Mouse (Mus musculus): ENCODE results near the gene Gin1. TPM values are rescaled to one million over a fixed set of nuclear protein-coding genes. Genes with fewer than 3 reads are reported as not detected.
A peak's percentile ranks its signal among the peaks of the same experiment; 100 is the strongest.

The Gin1 gene
- polyA plus RNA-seq, 1 experiment from 2014 or later, result 19.0 TPM

DNA sequence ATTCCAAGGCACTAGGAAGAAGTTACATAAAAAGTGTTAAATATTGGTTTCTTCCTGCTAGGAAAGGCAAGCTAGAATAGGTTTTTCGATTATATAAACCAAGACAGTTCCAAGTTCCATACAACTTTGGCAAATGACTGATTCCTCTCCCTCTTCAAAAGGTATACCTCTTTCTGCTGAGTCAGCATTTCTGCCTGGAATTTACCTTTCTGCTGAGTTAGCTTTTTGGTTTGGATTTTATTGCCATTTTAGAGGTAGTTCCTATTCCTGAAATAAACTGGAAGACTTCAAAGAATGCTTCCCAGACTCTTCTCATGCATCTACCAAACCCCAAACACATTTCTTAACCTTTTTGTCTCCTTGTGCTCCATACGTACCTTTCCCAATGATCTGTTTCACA lies 1.9 kb upstream of the Gin1 start:
- no peaks in the 10 kb centered on the region for H3K36me3 ChIP-seq
- H3K27ac ChIP-seq, result no peak overlapping the region
- 84% methylated on average over 2 of the region's 2 CpGs for WGBS
- peak overlapping the region; percentile 91; the same call in 1 of the 2 replicates for H3K9ac ChIP-seq (replicated peaks)
- no peaks in the 10 kb centered on the region for H3K27me3 ChIP-seq
- no peaks in the 10 kb centered on the region for H3K9me3 ChIP-seq
- ATAC-seq, result no peak
- peak overlapping the region; percentile 69 for H3K4me2 ChIP-seq (replicated peaks)
- H3K4me3 ChIP-seq (replicated peaks), result peak overlapping the region; percentile 94
- H3K4me1 ChIP-seq (replicated peaks), result peaks cover 30% of the 10 kb centered on the region

GRCm38 (mm10) chr1:97768906-97769293 lies 1.1 kb upstream of the Gin1 start:
- Histone ChIP-seq H3K9ac (replicated peaks) (peak overlapping the region; percentile 91), H3K27ac (peak overlapping the region; percentile 90; the same call in 1 of the 2 replicates), H3K36me3 (no peaks in the 10 kb centered on the region), H3K4me2 (replicated peaks) (peak overlapping the region; percentile 69), H3K9me3 (no peaks in the 10 kb centered on the region), H3K4me3 (replicated peaks) (peak overlapping the region; percentile 94), H3K27me3 (no peaks in the 10 kb centered on the region), H3K4me1 (replicated peaks) (peaks cover 30% of the 10 kb centered on the region)
- 17% methylated on average over 7 of the region's 7 CpGs for WGBS
- ATAC-seq, result no peak

GRCm38 (mm10) chr1:97769294-97769903 lies 573 bp upstream of the Gin1 start:
- H3K27ac ChIP-seq, result peak overlapping the region; percentile 90
- H3K4me1 ChIP-seq (replicated peaks), result peaks cover 30% of the 10 kb centered on the region
- peak overlapping the region; percentile 69 for H3K4me2 ChIP-seq (replicated peaks)
- H3K27me3 ChIP-seq, result no peaks in the 10 kb centered on the region
- H3K9me3 ChIP-seq, result no peaks in the 10 kb centered on the region
- WGBS, result under 1% methylated on average over 40 of the region's 40 CpGs
- no peaks in the 10 kb centered on the region for H3K36me3 ChIP-seq
- peak overlapping the region; percentile 91 for H3K9ac ChIP-seq (replicated peaks)
- peak; percentile 78 for ATAC-seq
- H3K4me3 ChIP-seq (replicated peaks), result peak overlapping the region; percentile 94

DNA sequence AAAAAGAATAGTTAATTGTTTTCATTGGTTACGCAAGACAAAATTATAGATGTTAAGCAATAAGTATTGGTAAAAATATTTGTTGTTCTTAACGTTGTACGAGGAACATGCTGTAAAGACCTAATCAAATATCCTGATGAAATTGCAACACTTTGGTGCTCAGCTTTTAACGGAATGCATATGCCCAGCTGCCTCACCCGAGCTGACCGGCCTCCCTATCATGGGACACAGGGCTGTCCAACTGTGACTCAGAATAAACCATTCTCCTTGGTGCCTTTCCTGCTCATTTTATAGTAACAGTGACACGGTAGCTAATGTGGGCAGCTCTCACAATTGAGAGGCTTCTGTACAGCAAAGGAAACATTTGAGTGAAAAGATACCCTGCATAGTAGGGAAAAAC lies 1.1 kb downstream of the Gin1 start:
- no peaks in the 10 kb centered on the region for H3K9me3 ChIP-seq
- 66% methylated on average over 7 of the region's 7 CpGs for WGBS
- no peak overlapping the region for H3K27ac ChIP-seq
- no peak for ATAC-seq
- H3K4me2 ChIP-seq (replicated peaks), result peak overlapping the region; percentile 31
- no peaks in the 10 kb centered on the region for H3K27me3 ChIP-seq
- 0 out of 2 replicates have a peak overlapping the region, but pooled peaks have one; percentile 6 for H3K4me3 ChIP-seq (replicated peaks)
- peaks cover 25% of the 10 kb centered on the region for H3K4me1 ChIP-seq (replicated peaks)
- H3K36me3 ChIP-seq, result no peaks in the 10 kb centered on the region
- peak overlapping the region; percentile 29; the same call in 1 of the 2 replicates for H3K9ac ChIP-seq (replicated peaks)

GRCm38 (mm10) chr1:97771727-97772126 lies 1.8 kb downstream of the Gin1 start:
- 89% methylated on average over 5 of the region's 5 CpGs for WGBS
- no peaks in the 10 kb centered on the region for H3K9me3 ChIP-seq

DNA sequence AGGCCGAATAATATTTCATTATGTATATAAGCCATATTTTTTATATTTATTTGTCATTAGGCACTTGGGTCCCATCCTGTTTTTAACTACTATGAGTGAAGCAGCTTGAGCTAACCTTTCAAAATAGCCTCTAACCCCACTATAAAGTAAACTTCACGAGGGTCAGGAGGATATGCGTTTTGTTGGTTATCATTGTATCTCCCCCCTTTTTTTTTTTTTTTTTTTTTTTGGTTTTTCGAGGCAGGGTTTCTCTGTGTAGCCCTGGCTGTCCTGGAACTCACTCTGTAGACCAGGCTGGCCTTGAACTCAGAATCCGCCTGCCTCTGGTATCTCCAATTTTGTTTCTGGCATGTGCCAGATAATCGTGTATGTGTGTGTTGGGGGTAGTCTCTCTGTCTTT lies 3.4 kb downstream of the Gin1 start:
- Histone ChIP-seq H3K4me1 (replicated peaks) (peaks cover 10% of the 10 kb centered on the region), H3K36me3 (no peaks in the 10 kb centered on the region), H3K9me3 (no peaks in the 10 kb centered on the region), H3K27ac (no peak overlapping the region), H3K9ac (replicated peaks) (no peak overlapping the region), H3K4me2 (replicated peaks) (no peak overlapping the region), H3K27me3 (no peaks in the 10 kb centered on the region), H3K4me3 (replicated peaks) (no peak overlapping the region)
- 92% methylated on average over 5 of the region's 6 CpGs for WGBS
- no peak for ATAC-seq

More at GRCm38 (mm10) chr1:97771727-97772126, 1.8 kb downstream of the Gin1 start:
- Histone ChIP-seq H3K4me2 (replicated peaks) (no peak overlapping the region), H3K4me3 (replicated peaks) (no peak overlapping the region), H3K36me3 (no peaks in the 10 kb centered on the region), H3K27me3 (no peaks in the 10 kb centered on the region), H3K4me1 (replicated peaks) (peaks cover 25% of the 10 kb centered on the region), H3K27ac (no peak overlapping the region), H3K9ac (replicated peaks) (no peak overlapping the region)
- no peak for ATAC-seq

DNA sequence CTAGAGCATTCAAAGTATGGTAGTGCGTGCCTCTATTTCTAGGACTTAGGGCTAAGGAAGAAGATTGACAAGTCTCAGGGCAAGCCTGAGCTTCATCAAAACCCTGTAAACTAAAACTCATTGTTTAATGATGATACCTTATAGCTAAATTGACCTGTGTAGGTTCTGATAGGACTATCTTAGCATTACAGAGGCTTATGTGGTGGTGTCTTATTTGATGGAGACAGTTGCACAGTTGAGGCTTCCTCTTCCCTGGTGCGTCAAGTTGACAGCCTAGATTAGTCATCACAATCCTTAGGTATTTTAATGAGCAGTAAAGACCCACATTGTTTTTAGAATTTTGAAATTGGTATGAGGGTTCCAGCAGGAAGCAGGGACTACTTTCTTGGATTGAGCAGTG lies 4.0 kb downstream of the Gin1 start:
- WGBS, result 95% methylated on average over 2 of the region's 2 CpGs
- Histone ChIP-seq H3K4me3 (replicated peaks) (no peak overlapping the region), H3K4me2 (replicated peaks) (no peak overlapping the region), H3K36me3 (no peaks in the 10 kb centered on the region), H3K27ac (no peak overlapping the region), H3K9ac (replicated peaks) (no peak overlapping the region), H3K4me1 (replicated peaks) (peaks cover 4% of the 10 kb centered on the region), H3K9me3 (no peaks in the 10 kb centered on the region), H3K27me3 (no peaks in the 10 kb centered on the region)
- ATAC-seq, result no peak

- no peak overlapping the region for H3K9ac ChIP-seq (replicated peaks)
- H3K36me3 ChIP-seq, result no peaks in the 10 kb centered on the region
- WGBS, result 96% methylated on average over 7 of the region's 7 CpGs
- H3K4me3 ChIP-seq (replicated peaks), result no peak overlapping the region
- no peak overlapping the region for H3K4me2 ChIP-seq (replicated peaks)
- H3K27ac ChIP-seq, result no peak overlapping the region
- ATAC-seq, result no peak
- no peaks in the 10 kb centered on the region for H3K4me1 ChIP-seq (replicated peaks)
- no peaks in the 10 kb centered on the region for H3K27me3 ChIP-seq
- H3K9me3 ChIP-seq, result no peaks in the 10 kb centered on the region
These were observed 11.7 kb downstream of the Gin1 start for GRCm38 (mm10) chr1:97781674-97782073.

DNA sequence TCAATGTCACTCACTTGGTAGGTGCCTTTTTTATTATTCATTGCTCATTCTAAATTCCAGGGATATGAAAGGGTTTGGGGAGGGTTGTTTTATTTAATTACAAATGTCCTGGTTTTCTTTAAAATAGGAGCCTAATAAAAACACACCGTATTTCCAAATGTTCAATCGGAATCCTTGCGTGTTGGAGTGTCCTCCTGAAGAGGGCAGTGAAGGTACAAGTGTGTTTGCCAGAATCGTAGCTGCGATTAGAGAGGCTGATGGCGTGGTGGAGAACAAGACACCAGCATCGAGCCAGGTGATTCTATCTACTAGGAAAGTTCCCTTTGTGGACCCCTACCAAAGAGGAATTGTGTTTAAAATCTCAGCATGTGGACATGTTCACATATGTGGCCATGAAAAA lies 15.0 kb downstream of the Gin1 start:
- Histone ChIP-seq H3K4me1 (replicated peaks) (no peaks in the 10 kb centered on the region), H3K9ac (replicated peaks) (no peak overlapping the region), H3K4me2 (replicated peaks) (no peak overlapping the region), H3K36me3 (no peaks in the 10 kb centered on the region), H3K27me3 (no peaks in the 10 kb centered on the region), H3K27ac (no peak overlapping the region), H3K4me3 (replicated peaks) (no peak overlapping the region), H3K9me3 (no peaks in the 10 kb centered on the region)
- ATAC-seq, result no peak
- 76% methylated on average over 7 of the region's 7 CpGs for WGBS

- 94% methylated on average over 11 of the region's 11 CpGs for WGBS
- no peaks in the 10 kb centered on the region for H3K4me1 ChIP-seq (replicated peaks)
- H3K9ac ChIP-seq (replicated peaks), result no peak overlapping the region
- H3K9me3 ChIP-seq, result no peaks in the 10 kb centered on the region
- H3K36me3 ChIP-seq, result no peaks in the 10 kb centered on the region
- no peak overlapping the region for H3K4me2 ChIP-seq (replicated peaks)
- no peaks in the 10 kb centered on the region for H3K27me3 ChIP-seq
- H3K4me3 ChIP-seq (replicated peaks), result no peak overlapping the region
- no peak for ATAC-seq
- H3K27ac ChIP-seq, result no peak overlapping the region
These were observed 15.9 kb downstream of the Gin1 start for GRCm38 (mm10) chr1:97785685-97786393.

- WGBS, result 91% methylated on average over 3 of the region's 3 CpGs
- Histone ChIP-seq H3K4me3 (replicated peaks) (no peak overlapping the region), H3K27ac (no peak overlapping the region), H3K27me3 (no peaks in the 10 kb centered on the region), H3K4me2 (replicated peaks) (no peak overlapping the region), H3K4me1 (replicated peaks) (no peaks in the 10 kb centered on the region), H3K9ac (replicated peaks) (no peak overlapping the region), H3K9me3 (no peaks in the 10 kb centered on the region), H3K36me3 (no peaks in the 10 kb centered on the region)
- ATAC-seq, result no peak
These were observed 17.7 kb downstream of the Gin1 start for GRCm38 (mm10) chr1:97787674-97788073.

GRCm38 (mm10) chr1:97788490-97788889 lies 18.5 kb downstream of the Gin1 start:
- no peak overlapping the region for H3K4me3 ChIP-seq (replicated peaks)
- no peak overlapping the region for H3K9ac ChIP-seq (replicated peaks)
- H3K36me3 ChIP-seq, result no peaks in the 10 kb centered on the region
- ATAC-seq, result no peak
- H3K4me1 ChIP-seq (replicated peaks), result no peaks in the 10 kb centered on the region
- H3K4me2 ChIP-seq (replicated peaks), result no peak overlapping the region
- no peaks in the 10 kb centered on the region for H3K9me3 ChIP-seq
- H3K27me3 ChIP-seq, result no peaks in the 10 kb centered on the region
- WGBS, result 93% methylated on average over 2 of the region's 2 CpGs
- H3K27ac ChIP-seq, result no peak overlapping the region
